Mouse (Mus musculus): ENCODE measurements around the gene Mtcl1.

Mtcl1 gene

DNA sequence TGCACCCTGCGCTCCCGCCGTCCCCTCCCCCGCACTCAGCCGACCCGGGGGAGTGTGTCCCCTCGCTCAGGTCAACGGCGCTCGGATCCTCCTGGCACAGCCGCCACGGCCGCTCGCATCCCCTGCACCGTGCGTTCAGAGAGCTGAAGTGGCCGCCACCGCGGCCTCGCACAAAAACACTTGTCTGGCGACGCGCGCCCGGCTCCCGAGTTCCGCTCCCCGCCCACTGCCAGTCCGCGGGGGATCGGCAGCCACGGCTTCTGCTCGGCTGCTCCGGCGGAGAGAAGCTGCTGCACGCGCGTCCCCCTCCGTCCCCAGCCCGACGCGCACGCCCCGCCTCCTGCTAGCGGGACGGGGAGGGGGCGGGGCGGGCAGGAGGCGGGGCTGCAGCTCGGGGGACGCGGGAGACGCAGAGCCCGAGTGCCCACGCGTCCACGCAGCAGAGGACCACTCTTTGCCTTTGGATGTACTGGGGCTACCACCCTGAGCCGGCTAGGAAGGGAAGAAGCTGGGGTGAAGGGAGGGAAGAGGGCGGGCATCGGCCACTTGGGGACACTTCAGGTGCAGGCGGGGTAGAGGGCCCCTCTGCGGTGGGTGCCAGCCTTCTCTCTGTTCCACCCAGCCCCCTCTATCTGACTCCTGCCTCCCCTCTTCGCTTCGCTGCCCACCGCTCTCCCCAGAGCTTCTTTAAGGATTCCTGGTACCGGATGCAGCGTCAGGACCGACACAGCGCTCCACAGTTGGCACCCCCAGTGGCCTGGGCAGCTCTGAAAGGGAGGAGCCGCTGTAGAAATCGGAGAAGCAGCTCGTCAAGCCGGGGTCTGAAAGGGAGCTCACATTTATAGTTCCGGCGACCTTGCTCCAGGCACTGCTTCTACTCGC, at the start of gene Mtcl1:
TSS of gene Mtcl1 (minus strand) at position 291 of the 882 bp plus-strand sequence.
- no peak for DNase-seq (ENCODE audit: low read depth, low spot score)

DNA sequence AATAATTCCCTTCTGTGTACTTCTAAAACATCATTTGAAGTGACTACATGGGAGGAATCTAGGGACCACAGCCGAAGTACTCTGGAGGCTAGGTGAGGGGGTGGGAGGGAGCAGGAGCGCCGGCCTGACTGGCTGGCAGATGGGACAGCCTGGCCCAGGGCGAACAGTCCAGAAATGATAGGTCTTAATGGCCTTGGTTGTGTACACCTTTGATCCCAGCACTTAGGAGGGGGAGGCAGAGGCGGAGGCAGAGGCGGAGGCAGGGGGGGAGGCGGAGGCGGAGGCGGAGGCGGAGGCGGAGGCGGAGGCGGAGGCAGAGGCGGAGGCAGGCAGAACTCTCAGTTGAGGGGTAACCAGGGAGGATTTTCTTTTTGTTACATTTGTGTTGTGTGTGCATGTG, 49.0 kb upstream of the Mtcl1 start:
- no peak for DNase-seq (ENCODE audit: low read depth, low spot score)

DNA sequence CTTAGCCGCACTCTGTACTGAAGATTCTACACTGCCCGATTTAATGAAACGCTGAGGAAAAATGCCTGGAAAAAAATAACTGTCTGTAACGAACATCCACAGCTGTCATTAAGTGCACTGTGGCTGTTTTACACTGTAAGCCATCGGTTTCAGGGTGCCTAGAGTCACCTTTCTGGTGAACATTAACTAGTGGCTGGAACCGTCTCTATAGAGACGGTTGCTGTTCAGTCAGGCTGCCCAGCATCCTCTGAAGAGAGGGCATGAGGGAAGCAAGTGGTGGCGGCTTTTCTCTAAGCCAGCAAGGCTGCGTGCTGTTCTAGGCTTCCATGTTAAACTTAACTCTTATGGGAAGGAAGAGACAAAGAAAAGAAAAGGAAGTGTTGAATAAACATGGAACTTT, 47.0 kb upstream of the Mtcl1 start:
- no peak for DNase-seq (ENCODE audit: low read depth, low spot score)

DNA sequence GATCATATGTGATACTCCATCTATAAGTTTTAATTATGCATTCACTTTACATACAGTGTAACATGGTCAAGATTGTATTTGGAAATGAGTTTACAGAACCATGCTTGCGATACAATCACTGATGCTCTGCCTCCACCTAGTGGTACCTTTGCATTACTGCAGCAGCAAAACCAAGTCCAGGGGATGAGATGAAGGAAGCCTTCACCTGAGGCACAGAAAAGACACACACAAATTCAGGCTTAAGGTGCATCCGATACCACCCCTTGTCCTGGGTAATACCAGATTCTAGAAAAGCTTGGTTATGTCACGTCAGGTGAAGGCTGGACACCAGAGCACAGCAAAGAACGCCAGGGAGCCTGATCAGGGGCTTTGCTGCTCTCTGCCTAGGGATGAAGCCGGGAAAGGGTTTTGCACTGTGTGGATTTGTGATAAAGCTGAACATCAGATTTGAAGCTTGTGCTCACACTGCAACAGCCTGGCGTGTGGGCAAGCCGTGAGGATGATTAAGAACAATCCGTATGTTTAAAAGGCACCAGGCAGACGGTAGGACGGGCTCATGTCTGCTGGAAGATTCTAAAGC, 40.6 kb upstream of the Mtcl1 start:
- DNase-seq (ENCODE audit: low read depth, low spot score) = no peak

DNA sequence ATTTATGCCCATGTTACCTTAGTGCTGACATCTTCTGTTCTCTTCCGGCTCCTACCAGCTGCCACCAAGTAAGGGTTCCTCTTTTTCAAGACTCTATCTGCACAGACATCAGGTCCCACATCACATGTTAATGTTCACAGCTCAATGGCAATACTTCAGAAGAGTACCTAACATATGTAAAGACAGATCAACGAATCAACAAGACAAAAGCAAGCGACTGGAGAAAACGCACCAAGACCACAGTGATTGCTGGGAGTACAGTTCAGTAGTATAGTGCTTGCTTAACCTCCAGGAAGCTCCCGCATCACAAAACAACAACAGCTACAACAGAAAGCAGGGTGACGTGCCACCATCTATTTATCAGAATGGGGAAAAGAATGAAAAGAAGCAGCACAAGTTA, 37.0 kb upstream of the Mtcl1 start:
- DNase-seq (ENCODE audit: low read depth, low spot score) = no peak

DNA sequence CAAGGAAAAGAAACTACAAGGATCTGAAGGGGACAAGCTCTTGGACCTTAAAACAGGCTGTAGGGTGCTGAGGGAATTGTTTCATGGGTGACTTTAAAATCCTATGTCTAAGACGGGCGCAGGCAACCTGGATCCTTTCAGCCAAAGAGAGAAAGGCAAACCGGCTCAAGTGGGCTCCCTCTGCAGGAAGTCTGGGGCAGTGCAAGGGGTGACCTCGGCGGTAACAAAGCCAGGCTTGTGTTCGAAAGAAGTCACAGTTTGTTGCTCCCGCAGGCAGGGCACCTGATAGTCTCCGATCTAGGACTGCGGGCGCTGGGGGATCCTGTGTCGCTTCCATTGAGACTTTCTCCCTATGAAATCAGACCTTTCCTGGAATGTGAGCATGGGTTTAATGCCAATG, 36.2 kb upstream of the Mtcl1 start:
- DNase-seq (ENCODE audit: low read depth, low spot score) = peak; percentile 75

DNA sequence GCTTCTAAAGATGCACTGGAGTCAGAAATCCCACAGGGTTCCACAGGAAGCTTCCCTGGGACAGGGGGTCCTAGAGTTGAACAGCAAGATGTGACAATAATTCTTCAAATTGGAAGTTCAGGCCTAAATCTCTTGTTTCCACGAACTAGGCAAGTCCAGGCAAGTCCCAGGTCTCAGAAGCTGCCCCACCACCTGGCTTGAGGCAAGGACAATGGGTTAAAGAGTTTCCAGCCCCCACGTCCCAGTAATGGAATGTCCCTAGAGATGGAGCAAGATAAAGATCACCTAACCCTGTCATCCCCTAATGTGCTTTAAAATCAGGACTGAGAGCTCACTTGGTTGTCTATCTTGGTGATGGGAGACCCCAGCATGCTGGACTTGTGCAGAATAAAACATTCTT, 35.4 kb upstream of the Mtcl1 start:
- DNase-seq (ENCODE audit: low read depth, low spot score) = no peak

DNA sequence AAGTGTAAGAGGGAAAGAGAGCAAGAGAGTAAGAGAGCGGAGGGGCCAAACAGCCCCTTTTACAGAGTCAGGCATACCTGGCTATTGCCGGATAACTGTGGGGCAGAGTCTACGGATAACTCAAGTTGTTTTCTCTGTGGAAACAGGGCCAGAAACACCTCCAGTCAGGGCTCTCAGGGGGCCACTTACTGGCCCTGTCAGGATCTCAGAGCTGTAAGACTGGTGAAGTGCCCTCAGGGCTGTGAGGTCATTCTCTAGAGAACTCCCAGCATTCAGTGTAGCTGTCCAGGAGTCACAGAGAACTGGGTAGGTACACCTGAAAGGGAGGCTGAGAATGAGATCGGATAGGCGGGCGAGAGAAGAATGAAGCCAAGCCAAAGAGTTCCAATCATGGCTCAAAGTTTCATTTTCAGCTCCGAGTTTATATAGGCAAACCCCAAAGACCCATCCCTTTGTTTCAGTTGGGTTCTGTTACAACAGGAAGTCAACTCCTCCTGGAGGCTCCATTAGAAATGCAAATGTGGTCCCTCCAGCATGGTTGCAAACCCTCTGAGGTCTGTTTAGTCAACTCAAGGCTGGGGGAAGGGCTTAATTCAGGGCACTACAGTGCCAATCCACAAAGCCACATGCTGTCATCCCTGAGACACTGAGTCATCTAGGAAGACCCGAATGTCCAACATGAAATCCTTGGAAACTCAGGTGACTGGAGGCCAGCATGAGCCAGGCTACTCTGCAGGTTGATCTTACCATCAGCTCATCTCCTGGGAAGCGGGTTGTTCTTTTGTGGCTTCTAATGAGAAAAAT, 34.3 kb upstream of the Mtcl1 start:
- no peak for DNase-seq (ENCODE audit: low read depth, low spot score)

DNA sequence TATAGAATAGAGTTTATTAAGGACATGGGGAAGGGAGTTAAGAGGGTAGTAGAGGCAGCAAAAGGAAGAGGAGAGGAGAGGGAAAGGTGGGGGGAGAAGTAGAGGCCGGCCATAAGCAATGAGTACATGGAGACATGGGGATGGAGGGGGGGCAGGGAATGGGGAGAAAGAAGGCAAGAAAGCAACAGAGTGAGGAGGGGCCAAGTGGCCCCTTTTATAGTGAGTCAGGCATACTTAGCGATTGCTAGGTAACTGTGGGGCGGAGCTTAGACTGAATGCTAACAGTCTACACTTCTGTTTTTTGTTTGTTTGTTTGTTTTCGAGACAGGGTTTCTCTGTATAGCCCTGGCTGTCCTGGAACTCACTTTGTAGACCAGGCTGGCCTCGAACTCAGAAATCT, 31.7 kb upstream of the Mtcl1 start:
- no peak for DNase-seq (ENCODE audit: low read depth, low spot score)

DNA sequence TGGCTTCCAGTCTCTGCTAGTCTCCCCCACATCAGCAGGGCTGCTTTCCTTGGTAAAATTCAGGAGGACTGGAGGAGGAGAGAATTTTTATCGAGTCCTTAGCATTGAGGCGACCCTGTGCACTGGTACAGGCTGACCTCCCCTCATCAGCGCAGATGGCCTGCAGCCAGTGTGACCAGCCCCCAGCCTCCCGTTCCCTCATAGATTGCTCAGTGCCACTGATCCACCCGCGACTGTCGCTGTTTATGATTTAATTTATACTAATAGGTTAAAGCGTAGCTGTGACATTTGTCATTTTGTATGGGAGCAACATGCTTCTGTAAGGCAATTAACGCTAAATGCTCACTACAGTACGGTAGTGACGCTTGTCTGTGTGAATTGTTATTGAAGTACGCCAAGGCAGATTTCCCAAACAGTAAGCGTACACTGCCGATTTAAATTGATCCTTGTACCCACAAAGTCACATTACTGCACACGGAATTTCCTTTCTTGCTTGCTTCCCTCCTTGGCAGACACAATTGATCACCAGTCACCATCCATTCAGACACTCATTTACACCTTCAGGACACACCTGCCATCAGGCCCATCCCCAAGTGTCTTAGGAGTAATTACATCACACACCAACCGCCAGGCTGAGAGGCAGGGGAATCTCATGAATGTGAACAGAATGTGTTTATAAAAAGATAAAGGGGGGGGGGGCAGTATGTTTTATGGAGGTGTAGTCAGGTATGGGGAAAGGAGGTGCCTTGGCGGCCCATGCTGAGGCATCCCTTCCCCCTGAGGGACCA, 31.1 kb upstream of the Mtcl1 start:
- no peak for DNase-seq (ENCODE audit: low read depth, low spot score)

DNA sequence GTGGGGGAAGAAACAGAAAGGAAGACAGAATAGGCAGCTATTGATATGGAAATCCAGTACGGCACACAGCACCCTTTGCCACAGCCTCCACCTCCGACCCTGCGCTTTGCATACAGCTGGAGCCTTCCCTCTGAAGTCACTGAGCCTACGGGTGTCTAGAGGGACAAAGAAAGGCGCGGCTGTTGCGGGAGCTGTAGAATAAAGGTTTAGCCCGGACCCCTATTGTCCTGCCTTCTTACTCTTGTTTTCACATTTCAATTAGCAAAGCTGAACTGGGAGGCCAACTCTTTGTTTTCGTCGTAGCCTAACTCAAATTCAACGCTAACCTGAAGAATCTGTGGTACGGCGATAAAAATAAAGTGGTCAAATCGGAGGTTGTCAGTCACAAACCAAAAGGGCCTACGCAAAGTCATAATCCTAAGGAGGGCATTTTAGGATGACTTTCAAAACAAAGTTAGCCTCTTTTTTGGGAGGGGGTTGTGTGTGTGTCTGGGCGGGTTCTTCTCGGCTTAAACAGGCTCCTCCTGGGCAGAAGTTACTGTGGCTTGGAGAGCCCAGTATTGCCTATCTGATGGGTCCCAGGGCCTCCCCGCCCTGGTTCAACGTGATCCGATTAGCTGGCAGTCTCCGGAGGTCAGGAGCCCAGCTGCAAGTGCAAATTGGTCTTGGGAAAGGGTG, 30.4 kb upstream of the Mtcl1 start:
- peak; percentile 75 for DNase-seq (ENCODE audit: low read depth, low spot score)

DNA sequence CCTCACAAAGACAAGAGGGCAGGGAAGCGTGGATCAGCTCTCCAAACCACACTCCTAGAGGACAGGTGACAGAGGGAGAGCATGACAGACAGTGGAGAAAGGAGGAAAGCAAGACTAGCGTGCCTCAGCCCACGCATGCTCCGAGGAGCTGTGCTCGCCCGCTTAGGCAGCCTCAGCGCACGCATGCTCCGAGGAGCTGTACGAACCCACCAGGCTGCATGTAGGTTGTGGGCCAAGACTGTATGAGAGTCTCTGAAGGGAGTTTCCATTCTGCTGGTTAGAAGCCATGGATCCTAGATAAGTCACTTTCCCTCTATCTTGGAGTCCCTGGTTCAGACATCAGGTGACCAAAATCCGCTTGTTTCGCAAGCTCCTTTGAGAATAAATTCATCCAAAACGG, 29.8 kb upstream of the Mtcl1 start:
- DNase-seq (ENCODE audit: low read depth, low spot score) = no peak

DNA sequence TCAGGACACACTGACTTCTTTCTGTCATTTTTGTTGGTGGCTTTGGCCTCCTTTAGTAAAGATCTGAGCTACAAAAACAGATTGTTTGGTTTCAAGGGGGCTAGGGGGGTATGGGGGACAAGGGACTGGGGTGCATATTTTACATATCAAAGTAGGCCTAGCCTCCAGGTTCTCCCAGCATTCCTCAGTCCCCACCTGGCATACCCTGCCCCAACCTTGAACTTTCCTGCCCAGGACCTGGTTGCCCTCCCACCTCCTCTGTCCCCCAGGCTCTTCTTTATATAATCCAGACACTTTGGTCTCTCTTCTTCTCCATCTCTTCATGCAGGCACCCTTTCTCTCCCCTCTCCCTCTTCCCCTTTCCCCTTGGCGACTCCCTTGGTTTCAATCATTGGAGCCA, 23.7 kb upstream of the Mtcl1 start:
- DNase-seq (ENCODE audit: low read depth, low spot score) = no peak

DNA sequence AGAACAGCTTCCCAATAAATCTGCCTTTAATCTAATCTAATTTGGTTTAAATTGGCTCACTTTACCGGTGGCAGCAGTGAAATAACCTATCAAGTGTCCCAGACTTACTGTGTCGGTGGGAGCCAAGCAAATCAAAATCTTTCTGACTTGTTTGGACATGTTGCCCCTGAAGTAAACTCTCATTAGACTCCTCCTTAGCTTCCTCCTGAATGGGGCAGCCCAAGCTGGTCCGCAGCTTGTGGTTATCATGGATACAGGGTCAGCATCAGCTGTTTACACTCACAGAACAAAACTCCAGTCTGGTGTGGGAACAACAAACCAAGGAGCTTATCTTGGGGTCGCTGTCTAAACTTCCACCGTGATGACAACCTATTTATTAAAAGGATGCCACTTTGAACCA, 22.2 kb upstream of the Mtcl1 start:
- DNase-seq (ENCODE audit: low read depth, low spot score) = no peak

DNA sequence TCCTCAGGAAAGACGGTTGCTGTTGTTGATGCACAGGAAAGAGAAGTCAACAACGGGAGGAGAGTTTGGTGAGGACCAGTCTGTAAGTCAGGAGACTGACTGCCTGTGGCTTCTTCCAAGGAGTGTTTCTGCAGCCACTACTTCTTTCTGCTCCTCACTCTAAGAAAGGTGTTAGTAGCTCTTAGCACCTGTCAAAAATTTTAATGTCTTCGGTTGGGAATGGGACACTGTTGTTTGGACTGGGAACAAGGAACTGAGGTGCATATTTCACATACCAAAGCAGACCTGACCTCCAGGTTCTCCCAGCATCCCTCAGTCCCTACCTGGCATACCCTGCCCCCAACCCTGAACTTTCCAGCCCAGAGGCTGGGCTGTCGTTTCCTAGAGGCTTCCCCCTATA, 21.7 kb upstream of the Mtcl1 start:
- no peak for DNase-seq (ENCODE audit: low read depth, low spot score)

DNA sequence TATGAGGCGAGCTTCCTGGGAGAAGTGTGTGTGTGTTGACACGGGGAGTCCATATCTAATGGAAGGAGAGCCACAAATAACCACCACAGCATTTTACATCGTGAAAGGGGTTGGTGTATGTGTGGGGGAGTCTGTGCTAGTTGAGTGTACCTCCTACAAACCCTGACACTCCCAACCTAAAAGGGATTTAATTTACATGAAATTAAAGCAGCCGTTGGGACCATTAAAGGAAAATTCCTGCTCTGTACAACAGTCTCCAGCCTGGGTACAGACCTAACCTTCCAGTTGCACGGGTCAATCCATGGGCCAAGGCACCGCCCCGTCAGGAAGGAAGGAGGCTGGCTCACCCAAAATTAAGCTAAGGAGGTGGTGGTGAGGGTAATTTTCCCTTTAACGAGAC, 20.5 kb upstream of the Mtcl1 start:
- no peak for DNase-seq (ENCODE audit: low read depth, low spot score)

DNA sequence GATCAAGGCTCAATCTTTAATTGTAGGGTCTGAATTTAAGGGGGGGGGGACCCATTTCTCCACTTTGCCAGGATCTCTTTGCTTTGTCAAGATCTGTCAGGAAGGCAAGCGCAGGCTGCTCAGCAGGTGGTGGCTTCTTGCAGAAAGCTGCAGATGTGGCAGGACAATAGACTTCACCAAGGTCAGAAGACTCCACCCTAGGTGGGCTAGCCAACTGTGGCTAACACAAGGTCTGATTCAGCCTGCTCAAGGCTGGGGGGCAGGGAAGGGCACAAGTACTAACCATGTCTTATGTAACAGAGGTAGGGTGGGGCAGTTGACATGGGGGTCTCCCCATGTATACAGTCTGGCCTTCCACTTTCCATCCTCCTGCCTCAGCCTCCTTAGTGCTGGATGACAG, 7.7 kb upstream of the Mtcl1 start:
- DNase-seq (ENCODE audit: low read depth, low spot score) = no peak

DNA sequence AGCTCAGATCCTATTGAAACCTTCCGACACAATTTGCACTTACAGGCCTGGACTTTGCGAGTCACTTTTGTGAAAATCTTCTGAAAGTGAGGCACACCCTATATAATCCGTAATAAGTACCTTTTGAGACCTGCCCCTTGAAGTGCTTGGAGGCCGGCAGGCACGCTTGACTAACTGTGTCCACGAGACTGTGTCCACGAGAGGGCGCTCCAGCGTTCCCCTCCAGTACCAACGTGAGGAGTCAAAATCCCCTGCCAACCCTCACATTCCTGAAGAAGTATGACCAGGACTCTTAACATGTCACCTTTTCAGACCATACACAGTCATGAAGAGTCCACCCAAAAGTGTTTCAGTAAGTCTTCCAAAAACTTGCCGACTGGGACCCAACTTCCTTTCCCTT, 1.6 kb upstream of the Mtcl1 start:
- peak; percentile 78 for DNase-seq (ENCODE audit: low read depth, low spot score)

DNA sequence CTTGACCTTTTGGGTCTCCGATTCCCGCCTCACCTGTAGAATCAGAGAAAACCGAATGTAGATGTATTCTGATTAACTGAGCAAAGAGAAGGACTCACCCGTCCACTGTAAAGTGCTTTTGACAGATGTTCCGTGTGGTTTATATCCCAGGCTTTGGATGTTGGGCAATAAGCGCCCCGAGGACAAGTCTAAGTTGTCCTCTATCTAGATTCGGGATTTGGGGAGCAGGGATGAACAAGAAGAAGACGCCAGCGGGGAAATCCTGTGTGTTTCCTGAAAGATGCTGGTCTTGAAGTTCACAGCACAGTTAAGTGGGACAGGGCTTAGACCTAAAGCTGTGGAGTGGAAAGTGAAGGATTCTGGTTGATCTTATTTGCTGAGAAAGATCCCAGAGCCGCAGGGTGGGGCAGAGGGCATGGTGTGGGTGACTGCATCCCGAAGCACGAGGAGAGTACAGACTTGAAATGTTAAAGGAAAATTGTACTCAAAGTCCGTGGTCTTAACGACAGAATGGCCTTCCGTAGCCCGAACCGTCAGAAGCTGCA, 1.0 kb upstream of the Mtcl1 start:
- DNase-seq (ENCODE audit: low read depth, low spot score) = no peak

DNA sequence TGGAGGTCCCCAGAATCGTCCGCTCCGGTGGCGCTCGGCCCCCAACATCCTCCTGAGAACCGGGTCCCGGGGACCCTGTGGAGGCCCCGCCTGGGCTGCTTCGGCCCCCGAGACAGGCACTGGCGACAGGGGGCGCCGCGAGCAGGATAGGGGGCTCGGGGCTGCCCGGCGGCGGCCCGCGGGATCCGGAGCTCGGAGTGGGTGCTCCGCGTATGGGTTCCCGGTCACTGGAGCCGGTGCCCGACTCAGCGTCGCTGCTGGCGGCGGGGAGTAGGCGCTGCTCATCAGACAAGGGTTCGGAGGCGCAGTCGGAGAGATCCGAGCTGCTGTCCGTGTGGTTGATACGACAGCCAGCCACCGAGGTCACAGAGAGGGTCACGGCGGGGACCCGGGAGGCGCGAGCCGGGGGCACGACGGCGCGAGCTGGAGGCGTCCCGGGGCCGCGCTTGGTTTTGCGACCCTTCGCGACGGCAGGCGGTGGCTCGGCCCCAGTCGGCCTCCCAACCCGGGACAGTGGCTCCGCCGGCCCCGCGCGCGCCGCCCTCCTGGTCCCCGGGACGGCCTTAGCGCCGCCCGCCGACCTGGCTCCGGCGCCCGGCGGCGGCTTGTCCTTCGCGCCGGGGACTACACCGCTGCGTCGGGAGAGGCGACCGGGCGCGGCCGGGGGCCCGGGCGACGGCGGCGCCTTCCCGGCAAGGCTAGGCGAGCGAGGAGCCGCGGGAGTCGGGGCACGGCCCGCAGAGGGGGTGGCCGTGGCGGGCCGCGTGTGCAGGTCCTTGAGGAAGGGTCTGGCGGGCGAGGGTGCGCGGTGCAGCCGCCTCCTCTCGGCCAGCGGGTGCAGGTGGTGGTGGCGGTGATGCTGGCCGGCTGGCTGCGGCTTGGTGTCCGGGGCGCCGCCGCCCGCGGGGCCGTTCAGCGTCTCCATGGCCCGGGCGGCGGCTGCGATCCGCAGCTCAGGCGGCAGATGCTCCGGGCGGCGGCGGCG, 837 bp downstream of the Mtcl1 start:
- no peak for DNase-seq (ENCODE audit: low read depth, low spot score)
